In genomic region chr8:71272286-71273150, GRCm38 (mm10) we compare ENCODE assay signal across 8 mouse cellular contexts. TPM values are rescaled to one million over a fixed set of nuclear protein-coding genes. Genes with fewer than 3 reads are reported as not detected.
DNase-seq lines count a peak whose midpoint lies in the region; ATAC-seq lines count a peak whose summit lies in the region.

Gene Myo9b (plus strand): TSS chr8:71272714.
Gene Haus8 (minus strand): TSS chr8:71272934.

- H3K36me3 ChIP-seq in hindbrain, embryonic 15.5 days, result no peaks in the 10 kb centered on the region; the same call in 1 of the 2 replicates

- H3K4me2 ChIP-seq in hindbrain, embryonic 15.5 days, result peak within 1 kb of the TSS; percentile 88

- H3K27me3 ChIP-seq in hindbrain, embryonic 15.5 days, result no peaks in the 10 kb centered on the region

- H3K4me1 ChIP-seq in hindbrain, embryonic 15.5 days (replicated peaks), result peaks cover 30% of the 10 kb centered on the region

- peak; percentile 99 for ATAC-seq in hindbrain, embryonic 15.5 days (ENCODE audit: low FRiP score, low read depth)

- under 1% methylated on average over 83 of the region's 84 CpGs for WGBS in hindbrain, embryonic 15.5 days

- H3K4me3 ChIP-seq in hindbrain, embryonic 15.5 days, result peak within 1 kb of the TSS; percentile 68

- H3K9me3 ChIP-seq in hindbrain, embryonic 15.5 days, result no peaks in the 10 kb centered on the region

- peak within 1 kb of the TSS; percentile 78 for H3K27ac ChIP-seq in hindbrain, embryonic 15.5 days (replicated peaks)

- peak; percentile 99 for DNase-seq in T-cell, adult 2 months (ENCODE audit: low spot score)
- DNase-seq in cerebellum, postnatal 36 days, result peak; percentile 88 to 92
- peak; percentile 94 to 98 for DNase-seq in frontal cortex, postnatal 36 days (ENCODE audit: low spot score in 2 of 2)
- DNase-seq in left cerebral cortex, adult 11 months (ENCODE audit: low spot score), result peak; percentile 98
- peak; percentile 98 to 99 for DNase-seq in lung, postnatal 4 days
- peak; percentile 94 for DNase-seq in retina, postnatal 7 days (ENCODE audit: low read depth, low spot score)
- peak; percentile 95 for DNase-seq in urinary bladder, adult 2 months (ENCODE audit: low spot score)

- H3K9ac ChIP-seq in hindbrain, embryonic 15.5 days, result peak within 1 kb of the TSS; percentile 73

RNA-seq across cellular contexts. Expression of gene Myo9b, which starts in this region (rescaled TPM):
- 17.3 and 17.9 TPM in 2 replicates for polyA plus RNA-seq in hindbrain, embryonic 15.5 days (2015; fragmentation: Nextera tagmentation; extraction: Ambion mirVana)
- 12.4 and 23.8 TPM in 2 replicates for polyA plus RNA-seq in urinary bladder, adult 2 months (2012; rRNA removed)

RNA-seq across cellular contexts. Expression of gene Haus8, which starts in this region (rescaled TPM):
- 62.6 and 64.5 TPM in 2 replicates for polyA plus RNA-seq in hindbrain, embryonic 15.5 days (2015; fragmentation: Nextera tagmentation; extraction: Ambion mirVana)
- polyA plus RNA-seq in urinary bladder, adult 2 months (2012; rRNA removed), result 7.6 and 8.4 TPM in 2 replicates

Comparison
In these comparisons a context has a peak if more than half of its experiments do, and no peak if none do; other contexts are left out.
1. Peak in every context shown above with its lines: DNase-seq, ATAC-seq, H3K4me3 ChIP-seq and H3K27ac ChIP-seq.